Mouse (Mus musculus) liver, embryonic 14.5 days (tissue): ENCODE data around the gene Daglb. TPM values are rescaled to one million over a fixed set of nuclear protein-coding genes. Genes with fewer than 3 reads are reported as not detected.

ENCODE experiments used
- ATAC-seq: fragments of 200-750 bp; cut with Nextera tagmentation; 2 replicates; pipeline ENCODE4 v1.8.0; 2017; ENCODE audit warnings: moderate number of reproducible peaks, mild to moderate bottlenecking, moderate library complexity; ENCODE audit not compliant: insufficient read depth
- DNase-seq, 3 experiments: peaks; one replicate each; pipeline ENCODE4 v3.0.0-alpha.2; 2012 to 2013; ENCODE audit warnings: low read depth in 3 of 3, low spot score in 3 of 3
- H3K27ac ChIP-seq: fragments of 300-500 bp; sonication (generic); 2 replicates; pipeline ENCODE4 v1.5.1; 2014; ENCODE audit warnings: moderate library complexity, mild to moderate bottlenecking, control low read depth, inconsistent platforms
- H3K27me3 ChIP-seq: fragments of 300-500 bp; sonication (generic); 2 replicates; pipeline ENCODE4 v1.6.1; 2014; ENCODE audit warnings: mild to moderate bottlenecking, low read length, moderate library complexity; ENCODE audit not compliant: control insufficient read depth, insufficient read depth
- H3K36me3 ChIP-seq: fragments of 300-500 bp; sonication (generic); replicated peaks from 2 replicates; pipeline ENCODE4 v1.6.1; 2014; ENCODE audit warnings: low read depth; ENCODE audit not compliant: control insufficient read depth, insufficient read depth
- H3K4me1 ChIP-seq, 2 experiments: fragments of 200-500 bp in 1 of 2; fragments of 300-500 bp in 1 of 2; sonication (generic) in 1 of 2; replicated peaks; 2 replicates each; pipeline ENCODE4 v1.6.1; 2012 to 2014; ENCODE audit warnings: antibody characterized with exemption in 1 of 2, inconsistent platforms in 1 of 2, low read length in 1 of 2; ENCODE audit not compliant: control insufficient read depth in 2 of 2, insufficient read depth in 2 of 2
- H3K4me2 ChIP-seq: fragments of 300-500 bp; sonication (generic); 2 replicates; pipeline ENCODE4 v1.6.1; 2014; ENCODE audit warnings: low read depth, mild to moderate bottlenecking, control low read depth, moderate library complexity
- H3K4me3 ChIP-seq, 2 experiments: fragments of 200-500 bp in 1 of 2; fragments of 300-500 bp in 1 of 2; sonication (generic) in 1 of 2; 2 replicates each; pipeline ENCODE4 v1.5.1; 2012 to 2014; ENCODE audit warnings: low read depth in 2 of 2, low read length in 2 of 2, mild to moderate bottlenecking in 2 of 2, control low read depth in 1 of 2, inconsistent platforms in 1 of 2, moderate library complexity in 1 of 2; ENCODE audit not compliant: insufficient read depth in 1 of 2
- H3K9ac ChIP-seq: fragments of 300-500 bp; sonication (generic); replicated peaks from 2 replicates; pipeline ENCODE4 v1.6.1; 2014; ENCODE audit warnings: mild to moderate bottlenecking, control low read depth, moderate library complexity
- H3K9me3 ChIP-seq: fragments of 300-500 bp; sonication (generic); 2 replicates; pipeline ENCODE4 v1.6.1; 2016; ENCODE audit warnings: low read length, mixed read lengths; ENCODE audit not compliant: control insufficient read depth
- CTCF ChIP-seq: IDR thresholded peaks from 2 replicates; pipeline ENCODE4 v1.5.1; 2016; ENCODE audit warnings: antibody characterized with exemption, low read depth, control low read depth
- EP300 ChIP-seq: IDR thresholded peaks from 2 replicates; pipeline ENCODE4 v1.6.1; 2016; ENCODE audit warnings: antibody characterized with exemption, low read depth
- WGBS: fragments of 180-500 bp; shearing (Covaris S2); extraction: QIAGEN DNeasy Blood & Tissue Kit; methylation state at CpG from one replicate; pipeline ENCODE4 v1.1.7; 2014; ENCODE audit not compliant: insufficient replicate concordance; 5-methylcytosine and 5-hydroxymethylcytosine counted together
- polyA plus RNA-seq, 2 experiments: library from polyadenylated mRNA; depleted of rRNA in 1 of 2; stranded (reverse) in 1 of 2; unstranded in 1 of 2; fragments of >200 nt; fragmentation: Nextera tagmentation in 1 of 2; extraction: Ambion mirVana in 1 of 2; gene quantifications; 2 replicates each; pipeline versions ENCODE4 v1.2.1 to v1.2.3; 2012 to 2014

Daglb gene
- 4.9 TPM in 2 replicates for polyA plus RNA-seq (2012; rRNA removed)
- polyA plus RNA-seq (2014; fragmentation: Nextera tagmentation; extraction: Ambion mirVana) = 4.5 and 5.4 TPM in 2 replicates

DNA sequence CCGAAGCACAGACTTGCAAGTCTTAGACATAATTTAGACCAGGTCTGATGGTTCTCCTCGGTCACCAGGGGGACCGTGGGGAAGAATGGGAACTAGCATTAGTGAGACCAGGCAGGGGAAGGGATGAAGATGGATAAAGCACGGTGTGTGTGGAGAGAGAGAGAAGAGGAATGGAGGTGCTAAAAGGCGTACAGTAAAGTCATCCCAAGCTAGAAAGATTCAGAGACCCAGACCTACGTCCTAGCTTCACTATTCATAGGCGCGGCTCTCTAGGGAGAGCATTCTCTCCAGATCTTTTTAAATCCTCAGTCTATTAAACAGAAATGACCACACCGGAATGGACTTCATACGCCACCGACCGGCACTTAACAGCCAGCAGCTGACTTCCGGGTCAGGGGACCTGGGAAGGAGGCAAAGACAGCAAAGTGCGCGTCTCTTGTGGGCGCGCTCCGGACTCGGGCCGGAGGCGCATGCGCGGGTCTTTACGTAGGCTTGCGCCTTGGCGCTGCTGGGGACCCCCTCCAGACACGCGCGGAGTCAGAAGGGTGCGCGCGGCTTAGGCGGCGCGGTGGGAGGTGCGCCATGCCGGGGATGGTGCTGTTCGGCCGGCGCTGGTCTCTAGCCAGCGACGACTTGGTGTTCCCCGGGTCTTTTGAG lies at the start of gene Daglb:
Gene Daglb (plus strand): TSS at position 485 of the 657 bp plus-strand sequence.
- Histone ChIP-seq H3K4me3 (peak within 1 kb of the TSS; percentile 80 to 86), H3K9me3 (no peaks in the 10 kb centered on the region), H3K27ac (peak within 1 kb of the TSS; percentile 36), H3K9ac (peak within 1 kb of the TSS; percentile 78), H3K4me2 (peak within 1 kb of the TSS; percentile 76), H3K27me3 (no peaks in the 10 kb centered on the region; the same call in 1 of the 2 replicates), H3K4me1 (peaks cover 6 to 12% of the 10 kb centered on the region in 2 experiments; a peak in 3 of 4 replicates), H3K36me3 (peaks cover 7% of the 10 kb centered on the region)
- ATAC-seq = peak; percentile 94
- DNase-seq = peak; percentile 75 to 80 (median 79)
- WGBS = 3% methylated on average over 43 of the region's 43 CpGs
- no peak for TF ChIP-seq EP300

DNA sequence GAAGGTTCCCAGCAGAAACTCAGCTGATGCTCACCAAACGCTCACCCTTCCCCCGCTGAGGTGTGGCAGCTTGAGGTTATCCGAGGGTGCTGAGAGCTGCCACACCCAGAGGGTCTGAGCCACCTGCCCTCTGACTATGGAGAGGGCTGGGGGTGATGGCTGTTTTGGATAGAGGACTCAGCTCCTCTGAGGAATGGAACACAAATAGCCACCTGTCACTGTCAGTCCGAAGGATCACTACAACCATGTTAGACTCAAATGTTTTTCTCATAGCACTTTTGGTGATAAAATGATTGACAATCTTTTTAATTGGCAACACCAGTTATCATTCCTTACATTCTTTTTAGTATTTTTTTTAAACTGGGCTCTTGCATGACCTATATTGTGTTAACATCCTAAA lies 42.9 kb upstream of the Daglb start:
- no peak for TF ChIP-seq CTCF
- TF ChIP-seq EP300 = no peak
- whole genome bisulfite sequencing = 60% methylated on average over 4 of the region's 4 CpGs
- Histone ChIP-seq H3K9me3 (no peaks in the 10 kb centered on the region), H3K4me3 (no peak overlapping the region), H3K27me3 (no peaks in the 10 kb centered on the region), H3K36me3 (peaks cover 40% of the 10 kb centered on the region), H3K9ac (no peak overlapping the region), H3K4me1 (no peaks in the 10 kb centered on the region), H3K27ac (no peak overlapping the region), H3K4me2 (no peak overlapping the region)
- no peak for ATAC-seq
- DNase-seq = no peak

DNA sequence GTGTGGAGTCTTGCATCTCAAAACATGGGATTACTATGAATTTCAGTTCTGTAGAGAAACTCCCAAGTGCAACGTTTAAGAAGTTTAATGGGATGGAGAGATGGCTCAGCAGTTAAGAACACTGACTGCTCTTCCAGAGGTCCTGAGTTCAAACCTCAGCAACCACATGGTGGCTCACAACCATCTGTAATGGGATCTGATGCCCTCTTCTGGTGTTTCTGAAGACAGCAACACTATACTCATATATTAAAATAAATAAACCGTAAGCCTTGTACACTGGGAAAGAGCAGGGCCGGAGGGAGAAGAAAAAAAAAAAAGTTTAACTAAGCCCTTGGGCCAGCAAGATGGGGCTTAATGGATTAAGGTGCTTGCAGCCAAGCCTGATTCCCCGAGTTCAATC lies 41.4 kb upstream of the Daglb start:
- H3K36me3 ChIP-seq = peaks cover 28% of the 10 kb centered on the region
- ATAC-seq = no peak
- DNase-seq = no peak
- no peak overlapping the region for H3K4me2 ChIP-seq
- no peaks in the 10 kb centered on the region for H3K27me3 ChIP-seq
- no peak for TF ChIP-seq CTCF
- no peak for TF ChIP-seq EP300
- no peak overlapping the region for H3K9ac ChIP-seq
- no peaks in the 10 kb centered on the region for H3K9me3 ChIP-seq
- no peak overlapping the region for H3K27ac ChIP-seq
- no peak overlapping the region for H3K4me3 ChIP-seq
- 75% methylated on average over 4 of the region's 4 CpGs for WGBS
- H3K4me1 ChIP-seq = no peaks in the 10 kb centered on the region

DNA sequence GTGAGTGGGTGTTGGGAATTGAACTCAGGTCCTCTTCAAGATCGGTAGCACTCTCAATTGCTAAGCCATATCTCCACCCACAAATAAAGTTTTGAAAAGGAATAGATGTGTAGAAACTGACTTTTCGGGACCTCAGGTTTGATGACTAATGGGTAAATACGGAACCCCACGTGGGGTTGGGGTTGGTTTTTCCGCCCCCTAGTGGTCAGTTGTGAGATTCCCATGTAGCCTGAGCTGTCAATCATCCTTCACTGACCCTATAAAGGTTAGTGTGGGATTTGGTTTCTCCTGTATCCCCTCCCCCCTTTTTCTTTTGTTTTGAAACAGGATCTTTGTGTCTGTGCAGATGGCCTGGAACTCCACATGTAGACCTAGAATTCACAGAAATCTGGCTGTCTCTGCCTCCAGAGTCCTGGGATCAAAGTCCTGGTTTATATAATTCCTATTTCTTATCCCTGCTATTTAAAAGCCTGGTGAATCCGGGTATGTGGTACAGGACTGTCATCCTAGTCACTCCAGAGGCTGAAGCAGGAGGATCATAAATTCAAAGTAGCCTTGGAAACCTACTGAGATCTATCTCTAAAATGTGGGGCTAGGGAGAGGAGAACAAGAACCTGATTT lies 40.4 kb upstream of the Daglb start:
- H3K27ac ChIP-seq = no peak overlapping the region
- ATAC-seq (peak; percentile 56; the same call in 1 of the 2 replicates), DNase-seq (peak; percentile 40 to 52 (median 45))
- H3K27me3 ChIP-seq = no peaks in the 10 kb centered on the region
- no peak overlapping the region for H3K9ac ChIP-seq
- 13% methylated on average over 6 of the region's 6 CpGs for WGBS
- H3K4me2 ChIP-seq = no peak overlapping the region
- no peak for TF ChIP-seq EP300
- TF ChIP-seq CTCF = peak; percentile 90
- peaks cover 18% of the 10 kb centered on the region for H3K36me3 ChIP-seq
- H3K4me1 ChIP-seq = no peaks in the 10 kb centered on the region
- no peaks in the 10 kb centered on the region for H3K9me3 ChIP-seq
- no peak overlapping the region for H3K4me3 ChIP-seq

DNA sequence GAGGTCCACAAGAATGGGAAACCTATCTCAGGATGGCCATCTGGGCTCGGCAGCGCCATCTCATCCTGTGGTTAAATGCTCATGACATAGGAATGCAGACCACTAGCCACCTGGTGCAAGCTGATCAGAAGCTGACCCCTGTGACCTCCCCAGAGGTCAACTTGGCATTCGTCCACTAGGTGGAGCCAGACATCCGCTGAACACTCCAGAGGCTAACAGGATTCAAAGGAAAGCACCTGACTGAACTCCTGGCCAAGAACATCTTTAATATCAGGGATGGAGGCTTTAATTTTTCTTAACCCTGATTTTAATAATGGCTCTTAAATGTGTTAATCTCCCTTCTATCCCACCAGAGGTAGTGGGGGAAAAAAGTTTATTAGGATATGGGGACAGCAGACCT lies 30.0 kb upstream of the Daglb start:
- no peaks in the 10 kb centered on the region for H3K36me3 ChIP-seq
- WGBS = 4% methylated on average over 4 of the region's 4 CpGs
- H3K4me2 ChIP-seq = no peak overlapping the region
- H3K27me3 ChIP-seq = no peaks in the 10 kb centered on the region
- H3K4me3 ChIP-seq = no peak overlapping the region
- no peak overlapping the region for H3K9ac ChIP-seq
- DNase-seq = peak; percentile 44 to 64 (median 61)
- no peak for TF ChIP-seq EP300
- TF ChIP-seq CTCF = peak; percentile 96
- ATAC-seq = peak; percentile 63; the same call in 1 of the 2 replicates
- no peaks in the 10 kb centered on the region for H3K4me1 ChIP-seq
- H3K9me3 ChIP-seq = no peaks in the 10 kb centered on the region
- no peak overlapping the region for H3K27ac ChIP-seq
